Mouse (Mus musculus) embryonic facial prominence, embryonic 11.5 days (tissue): Measurements from ENCODE around the gene Bmp5. TPM values are rescaled to one million over a fixed set of nuclear protein-coding genes. Genes with fewer than 3 reads are reported as not detected.

Source experiments
- ATAC-seq: fragments of 200-750 bp; cut with Nextera tagmentation; replicated peaks from 2 replicates; pipeline ENCODE4 v1.8.0; 2017; ENCODE audit warnings: low read depth; ENCODE audit not compliant: insufficient number of reproducible peaks, low FRiP score, low TSS enrichment
- DNase-seq: peaks from one replicate; pipeline ENCODE4 v3.0.0-alpha.2; 2015; ENCODE audit warnings: low spot score
- H3K27ac ChIP-seq: fragments of 300-500 bp; sonication (generic); replicated peaks from 2 replicates; pipeline ENCODE4 v1.5.1; 2014; ENCODE audit warnings: mild to moderate bottlenecking, low read depth, low read length, control low read depth
- H3K27me3 ChIP-seq: fragments of 300-500 bp; sonication (generic); 2 replicates; pipeline ENCODE4 v1.6.1; 2014; ENCODE audit warnings: mild to moderate bottlenecking, low read length, moderate library complexity, mixed read lengths; ENCODE audit not compliant: control insufficient read depth, insufficient read depth
- H3K36me3 ChIP-seq: fragments of 300-500 bp; sonication (generic); replicated peaks from 2 replicates; pipeline ENCODE4 v1.6.1; 2014; ENCODE audit warnings: low read depth, mild to moderate bottlenecking, low read length, moderate library complexity, mixed read lengths; ENCODE audit not compliant: control insufficient read depth, insufficient read depth
- H3K4me1 ChIP-seq: fragments of 300-500 bp; sonication (generic); 2 replicates; pipeline ENCODE4 v1.6.1; 2014; ENCODE audit warnings: low read length, mixed read lengths; ENCODE audit not compliant: control insufficient read depth, insufficient read depth
- H3K4me2 ChIP-seq: fragments of 300-500 bp; sonication (generic); 2 replicates; pipeline ENCODE4 v1.6.1; 2014; ENCODE audit warnings: low read depth, mild to moderate bottlenecking, control low read depth, low read length, moderate library complexity
- H3K4me3 ChIP-seq: fragments of 300-500 bp; sonication (generic); 2 replicates; pipeline ENCODE4 v1.5.1; 2014; ENCODE audit warnings: low read depth, low read length, control low read depth
- H3K9ac ChIP-seq: fragments of 300-500 bp; sonication (generic); replicated peaks from 2 replicates; pipeline ENCODE4 v1.6.1; 2014; ENCODE audit warnings: mild to moderate bottlenecking, control low read depth, low read length
- H3K9me3 ChIP-seq: fragments of 300-500 bp; sonication (generic); replicated peaks from 2 replicates; pipeline ENCODE4 v1.6.1; 2016; ENCODE audit warnings: mild to moderate bottlenecking, low read length, inconsistent platforms, mixed read lengths; ENCODE audit not compliant: control insufficient read depth
- WGBS: fragments of 180-500 bp; shearing (Covaris S2); extraction: QIAGEN DNeasy Blood & Tissue Kit; methylation state at CpG from one replicate; pipeline ENCODE4 v1.1.7; 2014; 5-methylcytosine and 5-hydroxymethylcytosine counted together
- polyA plus RNA-seq: library from polyadenylated mRNA; unstranded; fragments of >200 nt; fragmentation: Nextera tagmentation; extraction: Ambion mirVana; gene quantifications from 2 replicates; pipeline ENCODE4 v1.2.1, GENCODE M21; 2014

Gene Bmp5
- 6.1 and 6.2 TPM in 2 replicates for polyA plus RNA-seq

DNA sequence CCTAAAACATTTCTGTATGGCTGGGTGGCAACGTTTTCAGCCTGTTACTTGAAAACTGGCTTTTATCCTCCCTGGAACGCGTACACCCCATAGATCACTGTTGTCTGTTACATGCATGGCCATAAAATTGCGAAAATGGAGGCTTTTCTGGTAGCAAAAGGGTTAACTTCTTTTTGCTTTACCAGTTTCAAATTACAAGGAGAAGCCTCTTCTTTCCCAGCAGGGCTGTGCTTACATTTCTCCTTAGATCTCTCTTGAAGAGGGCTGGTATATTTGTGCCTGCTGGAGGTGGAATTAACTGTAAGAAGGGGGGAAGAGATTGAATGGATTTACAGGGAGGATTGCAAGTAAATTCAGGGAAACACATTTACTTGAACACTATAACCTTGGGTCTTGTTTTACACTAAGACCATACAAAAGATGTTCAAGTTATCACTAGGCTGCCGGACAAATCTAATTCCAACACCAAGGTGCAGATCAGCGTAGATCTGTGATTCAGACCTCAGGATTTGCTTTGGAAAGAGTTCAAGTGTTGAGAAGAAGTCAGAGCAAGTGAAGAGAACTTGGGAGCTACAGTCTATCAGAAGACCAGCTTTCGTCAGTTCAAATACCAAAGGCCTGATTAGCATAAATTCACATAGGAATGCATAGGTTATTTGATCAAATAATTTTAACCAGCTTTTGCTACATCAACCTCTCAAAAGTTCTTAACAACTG lies at the start of gene Bmp5:
TSS of gene Bmp5 (plus strand) at position 236 of the 717 bp plus-strand sequence.
- Histone ChIP-seq H3K4me1 (no peaks in the 10 kb centered on the region), H3K4me3 (peak within 1 kb of the TSS; percentile 30), H3K9ac (peak within 1 kb of the TSS; percentile 34), H3K9me3 (no peaks in the 10 kb centered on the region), H3K36me3 (no peaks in the 10 kb centered on the region), H3K4me2 (peak within 1 kb of the TSS; percentile 45), H3K27ac (peak within 1 kb of the TSS; percentile 44; the same call in 1 of the 2 replicates), H3K27me3 (no peaks in the 10 kb centered on the region)
- DNase-seq (peak; percentile 76), ATAC-seq (0 out of 2 replicates have a peak, but pooled peaks have one; percentile 34)
- 12% methylated on average over 7 of the region's 7 CpGs for WGBS

DNA sequence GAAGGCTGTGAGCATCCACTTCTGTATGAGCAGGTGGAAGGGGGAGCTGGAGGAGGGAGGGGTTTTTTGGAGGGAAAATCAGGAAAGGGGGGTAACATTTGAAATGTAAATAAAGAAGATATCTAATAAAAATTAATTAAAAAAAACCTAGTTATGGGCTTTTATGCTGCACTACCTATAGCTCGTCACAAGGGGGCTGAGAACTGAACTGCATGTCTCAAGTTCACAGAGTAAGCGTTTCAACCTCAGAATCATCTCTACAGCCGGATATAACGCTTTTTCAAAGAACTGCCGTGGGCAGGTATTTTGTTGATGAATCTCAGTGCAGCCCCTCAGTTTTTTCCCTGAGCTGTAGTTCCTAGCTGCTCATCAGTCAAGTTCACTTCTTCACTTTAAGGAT lies 15.1 kb upstream of the Bmp5 start:
- Histone ChIP-seq H3K36me3 (no peaks in the 10 kb centered on the region), H3K4me3 (no peak overlapping the region), H3K9me3 (no peaks in the 10 kb centered on the region), H3K9ac (no peak overlapping the region), H3K4me1 (no peaks in the 10 kb centered on the region), H3K27me3 (no peaks in the 10 kb centered on the region), H3K27ac (no peak overlapping the region), H3K4me2 (no peak overlapping the region)
- WGBS = 26% methylated on average over 5 of the region's 5 CpGs
- peak; percentile 47 for DNase-seq
- no peak for ATAC-seq

DNA sequence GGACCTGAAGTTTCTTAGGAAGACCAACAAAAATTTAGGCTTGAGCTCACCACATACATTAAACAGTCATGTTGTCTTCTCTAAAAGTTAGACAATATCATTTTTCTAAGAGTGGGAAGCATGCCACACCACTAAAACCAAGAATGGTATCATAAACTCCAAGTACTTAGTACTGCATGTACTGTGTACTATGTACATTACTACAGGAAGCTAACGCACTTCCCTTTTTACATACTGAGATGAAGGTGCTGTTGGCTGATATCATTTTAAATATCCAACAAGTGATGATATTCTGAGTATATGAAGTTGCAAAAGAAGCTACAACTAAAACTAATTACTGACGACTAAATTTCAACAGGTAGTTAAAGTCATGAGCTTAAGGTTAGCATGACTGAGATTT lies 13.6 kb upstream of the Bmp5 start:
- Histone ChIP-seq H3K9ac (no peak overlapping the region), H3K27ac (no peak overlapping the region), H3K36me3 (no peaks in the 10 kb centered on the region), H3K4me1 (no peaks in the 10 kb centered on the region), H3K4me2 (no peak overlapping the region), H3K4me3 (no peak overlapping the region), H3K9me3 (no peaks in the 10 kb centered on the region), H3K27me3 (no peaks in the 10 kb centered on the region)
- WGBS = 86% methylated on average over 2 of the region's 2 CpGs
- no peak for DNase-seq
- no peak for ATAC-seq

DNA sequence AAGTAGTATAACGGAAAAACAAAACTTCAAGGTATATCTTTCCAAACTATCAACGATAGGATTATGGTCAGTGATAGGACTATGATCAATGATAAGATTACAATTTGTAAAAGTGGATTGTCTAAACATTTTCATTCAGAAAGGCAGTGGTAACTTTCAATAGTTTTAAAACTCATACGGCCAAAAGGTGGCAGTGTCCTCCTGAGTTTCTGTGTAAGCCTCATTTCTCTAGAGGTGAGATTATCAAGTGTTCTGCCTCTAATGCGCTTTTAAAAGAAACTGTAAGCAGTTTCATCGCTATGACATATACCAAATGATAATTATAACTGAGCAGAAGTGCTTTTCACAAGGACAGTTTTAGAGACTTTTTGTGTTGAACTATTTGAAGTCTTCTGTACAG lies 12.7 kb upstream of the Bmp5 start:
- Histone ChIP-seq H3K27me3 (no peaks in the 10 kb centered on the region), H3K36me3 (no peaks in the 10 kb centered on the region), H3K4me2 (no peak overlapping the region), H3K27ac (no peak overlapping the region), H3K4me3 (no peak overlapping the region), H3K9me3 (no peaks in the 10 kb centered on the region), H3K9ac (no peak overlapping the region), H3K4me1 (no peaks in the 10 kb centered on the region)
- WGBS = 37% methylated on average over 5 of the region's 5 CpGs
- DNase-seq (peak; percentile 70), ATAC-seq (no peak)

DNA sequence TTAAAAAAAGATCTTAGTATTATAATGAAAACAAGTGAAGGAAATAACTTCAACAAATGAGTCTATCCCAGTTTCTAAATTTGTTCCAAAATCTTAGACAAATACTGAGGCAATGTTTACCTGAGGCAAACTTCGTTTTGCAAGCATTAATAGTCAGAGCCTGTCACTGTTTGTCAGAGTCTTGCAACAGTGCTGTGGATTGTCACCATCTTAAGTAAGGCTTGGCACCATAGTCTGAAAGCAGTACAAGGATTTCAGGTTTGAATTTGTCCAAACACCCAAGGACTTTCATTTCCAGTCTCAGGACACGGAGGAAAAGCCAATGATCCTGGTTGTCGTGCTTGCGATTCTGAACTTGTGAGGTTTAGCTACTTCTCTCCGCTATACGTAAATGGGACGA lies 10.4 kb upstream of the Bmp5 start:
- no peak overlapping the region for H3K27ac ChIP-seq
- H3K4me3 ChIP-seq = no peak overlapping the region
- no peaks in the 10 kb centered on the region for H3K9me3 ChIP-seq
- 87% methylated on average over 7 of the region's 7 CpGs for WGBS
- DNase-seq = no peak
- no peak overlapping the region for H3K9ac ChIP-seq
- no peaks in the 10 kb centered on the region for H3K27me3 ChIP-seq
- H3K36me3 ChIP-seq = no peaks in the 10 kb centered on the region
- no peak overlapping the region for H3K4me2 ChIP-seq
- no peak for ATAC-seq
- H3K4me1 ChIP-seq = no peaks in the 10 kb centered on the region

DNA sequence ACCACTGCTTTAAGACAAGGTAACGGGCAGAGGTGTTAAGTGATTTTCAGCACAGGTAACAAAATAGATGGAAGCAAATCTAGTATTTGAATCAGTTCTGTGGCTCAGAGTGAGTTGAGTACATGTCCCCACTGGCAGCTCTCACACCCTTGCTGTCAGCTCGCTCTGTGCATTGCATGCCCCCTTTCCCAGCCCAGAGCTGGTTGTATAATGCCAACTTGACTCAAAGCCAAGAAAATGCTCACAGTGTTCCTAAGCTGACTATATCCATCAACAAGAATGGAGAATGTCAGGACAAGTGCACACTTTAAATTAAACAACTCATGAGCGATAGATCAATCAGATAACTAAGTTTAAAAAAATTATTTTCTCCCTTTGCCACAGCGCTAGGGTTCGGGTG lies 8.6 kb upstream of the Bmp5 start:
- H3K27ac ChIP-seq = no peak overlapping the region
- 84% methylated on average over 5 of the region's 5 CpGs for WGBS
- H3K27me3 ChIP-seq = no peaks in the 10 kb centered on the region
- no peak for ATAC-seq
- no peak overlapping the region for H3K4me2 ChIP-seq
- no peak overlapping the region for H3K4me3 ChIP-seq
- H3K9ac ChIP-seq = no peak overlapping the region
- H3K36me3 ChIP-seq = no peaks in the 10 kb centered on the region
- no peaks in the 10 kb centered on the region for H3K4me1 ChIP-seq
- DNase-seq = no peak
- no peaks in the 10 kb centered on the region for H3K9me3 ChIP-seq

DNA sequence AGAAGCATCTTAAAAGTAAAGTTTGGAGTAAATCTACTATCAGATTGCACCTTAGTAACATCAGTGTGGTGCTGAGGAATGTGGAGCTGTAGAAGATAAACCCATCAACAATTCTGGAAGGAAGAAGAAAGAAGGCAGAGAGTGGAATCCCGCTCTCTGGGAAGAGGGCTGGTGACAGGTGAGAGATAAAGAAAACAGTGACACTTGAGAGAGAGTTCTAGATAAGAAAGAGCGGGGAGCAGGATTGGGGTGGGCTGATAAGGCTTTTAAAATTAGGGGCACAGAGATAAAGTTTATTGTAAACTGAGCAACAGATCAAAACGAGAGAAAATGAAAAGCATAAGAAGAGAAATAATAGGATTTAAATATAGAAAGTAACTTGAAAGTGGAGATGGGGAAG lies 6.1 kb upstream of the Bmp5 start:
- H3K9ac ChIP-seq = no peak overlapping the region
- ATAC-seq (no peak), DNase-seq (no peak)
- H3K4me2 ChIP-seq = no peak overlapping the region
- no peak overlapping the region for H3K27ac ChIP-seq
- H3K9me3 ChIP-seq = no peaks in the 10 kb centered on the region
- H3K36me3 ChIP-seq = no peaks in the 10 kb centered on the region
- no peak overlapping the region for H3K4me3 ChIP-seq
- 70% methylated on average over 3 of the region's 3 CpGs for WGBS
- no peaks in the 10 kb centered on the region for H3K27me3 ChIP-seq
- H3K4me1 ChIP-seq = no peaks in the 10 kb centered on the region

DNA sequence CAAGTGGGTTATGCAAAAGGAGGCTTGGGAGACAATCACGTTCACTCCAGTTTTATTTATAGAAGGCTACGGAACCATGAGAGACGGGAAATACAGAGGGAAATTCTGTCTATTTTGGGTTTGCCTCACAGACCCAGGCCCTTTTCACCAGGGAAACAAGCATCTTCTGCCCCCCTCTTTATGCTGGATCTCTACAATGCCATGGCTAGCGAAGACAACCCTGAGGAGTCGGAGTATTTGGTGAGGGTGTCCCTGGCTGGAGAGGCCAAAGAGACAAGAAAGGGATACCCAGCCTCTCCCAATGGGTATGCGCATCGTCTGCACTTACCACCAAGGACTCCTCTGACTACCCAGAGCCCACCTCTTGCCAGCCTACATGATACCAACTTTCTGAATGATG lies 989 bp downstream of the Bmp5 start:
- no peak for DNase-seq
- Histone ChIP-seq H3K4me3 (peak overlapping the region; percentile 30), H3K27ac (no peak overlapping the region), H3K9me3 (no peaks in the 10 kb centered on the region), H3K9ac (peak overlapping the region; percentile 34; the same call in 1 of the 2 replicates), H3K4me2 (peak overlapping the region; percentile 45), H3K36me3 (no peaks in the 10 kb centered on the region), H3K27me3 (no peaks in the 10 kb centered on the region), H3K4me1 (no peaks in the 10 kb centered on the region)
- no peak for ATAC-seq
- 34% methylated on average over 7 of the region's 7 CpGs for WGBS
